Mouse (Mus musculus): ENCODE measurements around the gene Plxna4.

Gene Plxna4

DNA sequence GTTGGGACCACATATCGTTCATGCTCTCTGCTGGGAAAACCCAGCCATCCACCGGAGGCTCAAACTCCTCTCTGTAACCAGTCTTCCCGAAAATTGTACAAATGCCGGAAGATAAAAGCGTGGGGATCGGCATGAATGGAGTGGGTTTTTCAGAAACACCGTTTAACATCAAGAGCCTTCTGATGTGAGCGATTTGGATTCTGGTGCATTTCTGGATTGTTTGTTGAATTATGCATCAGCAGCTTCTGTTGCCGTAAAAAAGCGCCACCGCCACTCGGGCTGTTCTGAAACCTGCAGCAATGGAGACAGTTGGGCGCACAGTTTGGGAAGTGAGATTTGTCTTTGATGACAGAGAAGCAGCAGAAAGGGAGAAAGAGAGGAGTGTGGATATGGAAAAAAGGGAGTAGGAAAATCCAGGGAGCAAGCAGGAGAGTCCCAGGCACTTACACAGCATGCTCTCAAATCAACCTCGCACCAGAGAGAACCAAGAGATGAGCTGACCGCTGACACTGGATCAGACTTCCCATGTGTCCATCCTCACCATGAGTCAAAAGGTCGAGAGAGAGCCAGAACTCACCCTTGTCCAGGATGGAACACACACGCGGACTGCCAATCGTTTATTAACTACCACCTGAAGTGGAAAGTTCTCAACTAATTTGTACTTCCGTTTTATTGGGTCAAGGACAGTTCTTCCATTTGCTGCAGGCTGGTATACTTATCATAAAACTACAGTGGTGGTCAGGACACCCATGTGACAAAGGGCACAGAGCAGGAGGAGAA, 181.5 kb downstream of the Plxna4 start:
- DNase-seq (ENCODE audit: low read depth) = no peak

DNA sequence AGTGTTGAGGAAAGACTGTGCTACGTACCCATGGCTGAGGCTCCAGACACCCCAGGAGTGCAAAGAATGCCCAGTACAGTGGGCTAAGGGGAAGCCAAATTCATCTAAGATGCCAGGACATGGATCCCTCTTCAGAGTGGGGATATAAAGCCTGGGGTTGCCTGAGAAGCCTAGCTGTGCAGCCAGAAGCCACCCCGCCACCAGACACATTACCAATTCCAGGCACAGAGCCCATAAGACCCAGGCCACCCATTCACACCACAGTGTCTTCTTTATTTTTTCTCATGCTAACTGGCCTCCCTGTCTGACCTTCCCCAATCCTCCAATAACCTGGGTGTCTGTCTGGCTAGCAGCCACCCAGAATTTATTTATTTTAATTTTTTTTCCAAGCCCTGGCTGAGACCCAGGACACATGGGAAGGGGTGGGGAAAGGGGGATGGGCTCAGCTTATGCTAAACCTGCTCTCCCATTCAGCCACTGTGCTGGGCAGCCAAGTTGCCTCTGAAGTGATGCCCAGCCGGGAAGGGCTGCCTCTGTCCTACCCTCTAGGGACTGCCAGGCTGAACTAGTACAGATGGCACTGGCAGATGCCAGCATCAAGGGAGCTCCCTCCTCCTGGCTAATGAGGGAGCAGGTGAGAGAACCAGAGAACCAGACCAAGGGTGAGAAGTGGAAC, 185.3 kb downstream of the Plxna4 start:
- DNase-seq (ENCODE audit: low read depth) = no peak

DNA sequence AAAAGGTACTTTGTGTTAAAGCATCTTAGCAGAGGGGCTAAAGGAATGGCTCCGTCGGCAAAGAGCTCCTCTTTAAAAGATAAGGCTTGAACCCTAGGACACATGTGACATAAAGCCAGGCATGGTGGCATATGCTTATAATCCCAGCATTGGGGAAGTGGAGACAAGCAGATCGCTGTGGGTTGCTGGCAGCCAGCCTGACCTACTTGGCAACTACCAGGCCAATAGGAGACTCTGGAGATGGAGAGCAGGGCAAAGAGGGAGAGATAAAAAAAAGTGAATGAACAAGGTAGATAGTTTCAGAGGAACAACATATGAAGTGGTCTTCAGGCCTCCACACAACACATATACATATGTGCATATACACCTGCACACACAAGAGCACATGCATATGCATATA, 189.7 kb downstream of the Plxna4 start:
- no peak for DNase-seq (ENCODE audit: low read depth)

DNA sequence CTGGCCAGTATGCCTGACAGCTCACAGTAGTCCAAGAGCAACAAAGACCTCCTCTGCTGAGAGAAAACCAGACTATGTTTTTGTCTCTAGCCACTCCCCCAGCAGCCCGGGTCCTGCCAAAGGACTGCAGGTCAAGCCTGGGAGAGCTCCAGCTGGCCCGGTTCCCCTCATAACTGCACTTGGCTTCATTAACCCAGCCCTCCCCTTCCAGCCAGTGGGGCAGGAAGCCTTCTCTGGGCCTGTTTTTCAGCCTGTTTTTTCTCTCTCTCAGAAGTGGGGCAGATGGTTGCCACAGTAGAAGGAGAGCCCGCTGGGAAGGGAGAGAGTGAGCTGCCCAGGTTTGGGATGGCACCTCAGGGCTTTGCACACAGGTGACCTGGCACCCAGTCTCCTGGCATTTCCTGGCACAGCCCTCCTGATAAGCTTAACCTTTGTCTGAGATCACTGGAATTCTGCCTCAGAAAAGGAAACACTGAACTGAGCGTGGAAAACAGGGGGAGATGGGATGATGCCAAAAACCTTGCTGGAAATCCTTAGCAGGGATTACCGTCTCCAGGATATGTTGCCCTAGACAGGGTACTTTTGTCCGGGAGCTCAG, 190.8 kb downstream of the Plxna4 start:
- DNase-seq (ENCODE audit: low read depth) = no peak

DNA sequence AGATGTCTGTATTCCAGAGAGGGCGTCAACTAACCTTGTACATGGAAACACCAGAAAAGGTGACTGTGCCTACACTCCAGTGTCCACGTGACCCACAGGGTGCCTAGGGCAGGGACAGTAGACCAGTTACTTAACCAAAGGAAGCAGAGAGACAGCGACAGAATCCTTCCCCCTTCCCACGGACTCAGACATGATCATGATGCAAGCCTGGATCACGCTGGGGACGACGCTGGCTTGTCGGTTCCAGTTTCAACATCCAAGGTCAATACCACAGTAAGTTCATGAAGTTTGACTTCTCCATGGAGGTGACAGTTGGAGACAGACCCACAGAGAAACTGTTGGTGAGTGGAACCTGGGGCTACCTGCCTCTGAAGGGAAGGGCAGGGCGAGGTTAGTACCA, 192.6 kb downstream of the Plxna4 start:
- DNase-seq (ENCODE audit: low read depth) = no peak

DNA sequence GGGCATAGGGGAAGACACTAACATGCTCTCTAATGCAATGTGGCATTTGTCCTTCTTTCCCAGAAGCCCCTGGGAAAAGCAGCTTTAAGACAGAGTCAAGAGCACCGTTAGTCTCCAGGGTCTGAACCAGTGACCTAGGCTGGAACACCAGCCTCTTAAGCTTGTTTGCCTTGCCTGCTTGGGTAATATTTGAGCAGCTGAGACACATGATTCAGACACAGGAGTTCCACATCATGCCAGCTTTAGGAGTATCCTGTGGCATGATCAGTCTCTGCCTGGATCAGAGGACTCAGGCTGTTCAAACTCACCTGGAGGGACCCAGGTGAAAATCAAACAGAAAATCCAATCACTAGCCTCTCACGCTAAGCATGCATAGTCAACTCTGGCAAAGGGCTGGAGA, 195.7 kb downstream of the Plxna4 start:
- DNase-seq (ENCODE audit: low read depth) = no peak

DNA sequence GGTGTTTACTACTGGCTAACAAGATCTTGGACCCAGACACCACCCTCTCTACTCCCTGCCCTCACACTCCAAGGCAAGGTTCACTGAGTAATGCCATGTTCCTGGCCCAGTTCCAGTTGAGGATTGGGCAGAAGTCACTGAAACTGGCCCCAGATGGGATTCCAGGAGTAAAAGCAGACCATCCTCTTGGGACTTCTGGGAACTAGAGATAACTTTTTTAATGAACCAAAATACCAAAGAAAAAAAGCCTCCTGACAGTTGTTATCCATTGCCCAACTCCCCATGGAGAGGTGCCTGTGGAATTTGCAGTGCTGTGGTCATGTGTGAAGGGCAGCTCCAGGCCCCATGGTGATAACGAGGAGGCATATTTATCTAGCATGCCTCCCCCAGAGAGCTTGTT, 199.7 kb downstream of the Plxna4 start:
- DNase-seq (ENCODE audit: low read depth) = no peak

DNA sequence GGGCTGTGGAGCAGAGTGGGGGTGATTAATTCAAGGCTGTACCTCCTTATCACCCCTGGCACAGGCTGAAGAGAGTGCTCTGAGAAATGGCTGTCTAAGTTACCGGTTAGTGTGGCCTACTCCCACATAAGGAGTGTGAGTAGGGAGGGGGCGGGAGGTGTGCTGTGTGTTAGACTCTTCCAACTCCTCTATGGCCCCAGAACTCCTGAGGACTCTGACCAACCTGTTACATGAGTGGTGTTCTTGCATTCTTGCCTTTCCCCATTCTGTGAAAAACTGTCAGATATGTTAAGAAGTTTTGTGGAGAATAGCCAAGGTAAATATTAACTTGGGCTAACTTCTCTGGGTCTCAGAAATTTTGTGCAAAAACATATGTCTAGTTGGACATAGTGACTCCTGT, 201.1 kb downstream of the Plxna4 start:
- DNase-seq (ENCODE audit: low read depth) = no peak

DNA sequence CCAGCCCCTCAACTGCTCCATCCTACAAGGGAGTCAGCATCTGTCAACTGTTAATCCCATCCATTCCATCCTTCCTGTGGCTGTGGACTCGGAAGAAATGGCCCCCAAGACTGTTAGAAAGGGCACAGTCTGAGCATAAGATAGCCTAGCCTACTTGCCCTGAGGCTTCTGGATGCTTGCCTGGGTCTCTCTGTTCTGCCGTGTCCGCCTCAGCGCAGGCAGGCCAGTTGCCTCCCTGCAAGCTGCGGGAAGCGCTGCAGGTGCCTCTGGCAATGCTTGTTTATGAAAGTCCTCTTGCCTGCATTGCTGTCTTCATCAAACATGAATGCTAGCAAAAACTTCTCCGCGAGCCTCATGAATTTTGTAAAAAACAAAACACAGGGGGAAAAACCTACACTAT, 203.1 kb downstream of the Plxna4 start:
- no peak for DNase-seq (ENCODE audit: low read depth)

DNA sequence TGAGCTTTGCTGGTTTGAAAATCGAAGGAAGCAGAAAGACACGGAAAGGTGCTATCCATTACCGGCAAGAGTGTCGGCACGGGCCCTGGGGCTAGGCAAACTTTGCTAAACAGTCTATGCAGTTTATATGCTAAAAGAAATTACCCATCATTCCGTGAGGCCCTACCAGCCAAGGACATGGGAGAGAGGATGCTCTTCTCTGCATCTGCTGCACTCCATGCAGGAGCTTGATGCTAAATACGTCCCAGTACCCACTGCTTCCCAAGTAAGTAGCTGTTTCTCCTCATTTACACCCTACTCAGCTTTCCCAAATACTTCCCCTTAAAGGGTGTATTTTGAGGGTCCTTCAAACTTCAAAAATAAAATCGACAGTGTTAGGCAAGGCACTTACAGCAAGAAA, 203.6 kb downstream of the Plxna4 start:
- DNase-seq (ENCODE audit: low read depth) = no peak

DNA sequence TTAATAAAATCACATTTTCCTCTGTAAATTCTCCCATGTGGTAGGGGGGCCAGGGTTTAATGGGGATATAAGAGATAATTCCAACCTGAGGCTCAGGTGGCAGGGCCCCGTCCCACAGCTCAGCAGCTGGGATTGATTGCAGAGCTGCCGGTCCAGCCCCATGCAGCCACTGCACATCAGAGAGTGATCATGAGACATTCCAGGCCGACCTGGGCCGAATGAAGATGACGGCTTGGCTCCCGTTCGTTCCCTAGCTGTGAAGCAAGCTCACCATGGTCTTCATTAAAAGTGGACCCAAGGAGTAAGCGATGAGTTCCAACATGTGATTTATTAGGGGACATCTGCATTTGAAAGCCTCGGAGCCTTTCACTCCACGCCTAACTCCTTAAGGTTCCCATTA, 206.5 kb downstream of the Plxna4 start:
- no peak for DNase-seq (ENCODE audit: low read depth)

DNA sequence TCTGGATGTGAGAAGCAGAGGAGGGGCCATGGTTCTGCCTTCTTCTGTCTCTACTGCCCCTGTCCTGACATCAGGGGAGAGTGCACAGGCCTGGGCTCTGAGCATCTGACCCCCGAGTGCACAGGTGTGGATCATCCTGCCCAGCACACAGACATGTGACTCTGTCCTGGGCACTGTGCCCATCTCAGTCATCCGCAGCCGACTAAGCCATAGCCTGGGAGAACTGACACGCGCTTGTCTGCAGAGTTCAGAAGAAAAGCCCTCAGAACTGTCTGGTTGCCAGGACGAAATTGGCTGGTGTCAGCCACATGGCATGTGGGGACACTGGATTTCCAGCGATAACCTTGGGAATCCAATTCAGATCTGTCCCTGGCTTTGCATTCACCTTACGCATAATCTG, 210.8 kb downstream of the Plxna4 start:
- DNase-seq (ENCODE audit: low read depth) = no peak

DNA sequence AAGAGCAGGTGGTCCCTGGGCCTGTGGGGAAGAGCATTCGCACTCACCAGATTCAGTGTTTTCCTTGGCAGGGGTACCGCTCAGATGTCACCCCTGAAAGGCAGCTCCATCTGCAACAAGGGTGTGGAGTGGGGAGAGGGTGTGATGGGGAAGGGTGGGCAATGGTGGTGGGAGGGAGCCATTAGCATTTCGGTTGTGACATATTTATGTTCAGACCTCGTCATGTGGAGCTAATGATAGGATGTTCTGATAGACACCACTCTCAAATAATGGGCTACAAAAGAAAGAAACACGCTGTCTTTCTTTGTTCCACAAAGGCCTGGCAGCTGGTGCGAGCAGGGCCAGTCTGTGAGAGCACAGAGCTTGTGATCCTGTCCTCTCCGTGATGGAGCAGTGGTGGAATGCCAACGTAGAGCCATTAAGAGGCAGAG, 214.0 kb downstream of the Plxna4 start:
- DNase-seq (ENCODE audit: low read depth) = no peak

DNA sequence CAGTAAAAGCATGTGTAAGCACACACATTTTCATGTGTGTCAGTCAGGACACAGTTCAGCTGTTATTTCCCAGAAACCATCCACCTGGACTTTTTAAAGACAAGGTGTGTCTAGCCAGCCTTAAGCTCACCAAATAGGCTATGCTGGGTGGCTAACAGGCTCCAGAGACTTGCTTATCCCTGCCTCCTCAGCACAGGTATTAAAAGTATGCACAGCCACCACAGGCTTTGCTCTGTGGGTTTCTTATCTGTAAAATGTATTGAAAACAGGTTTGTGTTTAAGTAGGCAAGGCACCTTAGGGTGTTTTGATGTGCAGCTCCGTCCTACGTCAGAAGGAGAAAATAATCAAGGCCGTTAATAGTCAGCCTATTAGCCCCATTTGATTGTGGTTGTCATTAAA, 218.9 kb downstream of the Plxna4 start:
- DNase-seq (ENCODE audit: low read depth) = no peak

DNA sequence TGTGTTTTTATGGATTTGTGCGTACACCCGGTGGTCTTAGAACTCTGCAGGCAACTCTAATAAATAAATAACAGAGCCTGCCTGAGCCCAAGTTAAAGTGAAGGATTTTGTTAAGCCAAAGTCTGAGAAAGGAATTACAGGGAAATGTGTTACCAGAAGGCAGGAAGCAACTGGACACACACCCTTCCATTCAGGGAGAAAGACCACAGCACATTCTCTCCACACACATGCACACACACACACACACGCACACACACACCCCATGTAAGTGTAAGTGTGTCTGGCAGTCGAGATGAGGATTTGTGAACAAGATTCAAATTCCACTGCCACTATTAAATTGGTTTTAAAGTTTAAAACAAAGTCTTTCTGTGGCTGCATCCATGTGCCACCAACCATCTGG, 219.6 kb downstream of the Plxna4 start:
- no peak for DNase-seq (ENCODE audit: low read depth)

DNA sequence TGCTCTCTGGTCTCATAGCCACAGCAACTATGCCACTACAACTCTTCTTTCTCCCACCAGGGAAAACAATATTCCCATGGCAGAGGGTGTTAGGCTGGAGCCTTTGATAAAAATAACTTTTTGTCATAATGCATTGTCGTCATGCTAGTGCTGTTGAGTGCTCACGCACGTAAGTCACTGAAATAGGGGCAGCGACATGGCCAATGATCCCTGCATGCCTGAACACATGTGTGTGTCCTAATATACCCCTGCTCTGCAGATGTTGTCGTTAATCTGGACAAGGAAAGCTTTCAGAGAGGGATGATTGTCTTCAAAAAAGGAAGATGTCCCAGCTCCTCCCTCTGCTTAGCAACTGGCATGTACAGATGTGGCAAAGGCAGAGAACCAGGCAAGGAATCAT, 223.1 kb downstream of the Plxna4 start:
- no peak for DNase-seq (ENCODE audit: low read depth)

DNA sequence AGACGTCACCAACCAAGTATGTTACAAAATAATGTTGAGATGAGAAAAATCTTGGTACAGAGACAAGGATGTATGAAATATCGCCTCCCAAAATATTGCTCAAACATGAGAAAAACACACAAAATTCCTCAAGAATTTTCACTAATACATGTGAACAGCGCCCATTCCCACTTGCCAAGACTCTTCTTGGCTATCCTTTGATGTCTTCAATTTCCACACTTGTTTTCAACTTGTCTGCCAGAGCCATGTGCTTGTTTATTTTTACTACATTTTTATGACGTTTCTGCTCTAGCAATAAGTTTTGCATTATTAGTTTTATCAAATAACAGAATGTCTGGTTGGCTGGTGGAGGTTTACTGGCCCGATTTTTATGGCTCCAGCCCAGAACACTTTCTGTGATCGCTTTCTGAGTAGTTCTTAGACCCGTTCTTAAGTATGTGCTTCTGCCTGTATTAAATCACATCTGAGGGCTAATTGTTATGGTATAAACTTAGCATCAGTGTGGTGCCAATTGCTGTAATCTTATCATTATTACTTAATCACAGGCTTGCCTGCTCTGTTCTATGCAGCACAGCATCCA, 224.4 kb downstream of the Plxna4 start:
- DNase-seq (ENCODE audit: low read depth) = no peak

DNA sequence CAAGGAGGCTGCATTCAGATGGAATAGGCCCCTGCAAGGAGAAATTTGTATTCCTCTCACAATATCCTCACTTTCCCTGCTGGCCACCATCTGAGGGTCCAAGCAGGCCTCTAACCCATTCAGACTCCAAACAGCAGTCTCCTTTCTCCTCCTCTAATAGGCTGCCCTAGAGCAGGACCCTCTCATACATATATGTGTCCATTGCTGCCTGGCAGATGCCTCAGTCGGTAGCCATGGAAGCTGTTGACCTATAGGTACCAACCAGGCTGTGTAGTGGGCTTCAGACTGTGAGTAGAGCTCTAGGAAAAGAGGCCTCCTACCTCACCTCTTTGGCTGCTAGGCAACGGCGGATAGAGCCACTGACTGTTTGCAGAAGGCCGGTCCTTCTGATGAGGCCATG, 225.6 kb downstream of the Plxna4 start:
- no peak for DNase-seq (ENCODE audit: low read depth)

DNA sequence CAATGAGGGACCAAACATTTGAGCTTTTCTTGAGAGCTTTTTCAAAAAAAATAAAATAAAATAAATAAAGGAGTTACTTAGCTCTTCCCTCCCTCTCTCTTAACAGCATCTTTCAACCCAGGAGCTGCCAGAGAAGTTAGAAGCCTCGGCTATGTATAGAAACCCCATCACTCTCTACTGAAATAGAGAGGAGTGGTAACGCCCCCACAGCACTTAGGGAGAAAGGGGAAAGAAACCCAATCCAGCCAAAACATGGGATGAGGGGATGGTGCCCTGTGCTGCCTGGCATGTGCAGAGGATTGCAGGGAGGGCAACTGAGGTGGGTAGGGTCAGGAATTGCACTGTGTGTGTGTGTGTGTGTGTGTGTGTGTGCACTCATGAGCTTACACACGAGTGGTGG, 228.3 kb downstream of the Plxna4 start:
- DNase-seq (ENCODE audit: low read depth) = no peak

DNA sequence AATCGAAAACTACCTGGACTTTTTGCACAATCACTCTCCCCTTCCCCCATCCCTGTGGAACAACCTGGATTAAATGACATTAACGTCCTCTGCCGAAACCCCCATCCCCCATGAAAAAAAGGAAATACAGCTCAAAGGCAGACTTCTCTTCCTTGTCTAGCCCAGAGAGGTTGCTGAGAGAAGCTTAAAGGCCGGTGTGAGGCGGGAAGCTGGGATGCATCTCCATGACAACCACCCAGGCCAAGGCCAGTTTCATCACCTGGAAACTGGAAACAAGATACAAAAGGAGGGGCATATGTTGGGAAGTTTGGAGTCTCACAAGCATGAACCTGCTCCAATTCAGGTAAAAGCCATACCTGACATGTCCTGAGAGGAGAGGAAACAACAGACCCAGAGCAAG, 230.5 kb downstream of the Plxna4 start:
- DNase-seq (ENCODE audit: low read depth) = no peak

DNA sequence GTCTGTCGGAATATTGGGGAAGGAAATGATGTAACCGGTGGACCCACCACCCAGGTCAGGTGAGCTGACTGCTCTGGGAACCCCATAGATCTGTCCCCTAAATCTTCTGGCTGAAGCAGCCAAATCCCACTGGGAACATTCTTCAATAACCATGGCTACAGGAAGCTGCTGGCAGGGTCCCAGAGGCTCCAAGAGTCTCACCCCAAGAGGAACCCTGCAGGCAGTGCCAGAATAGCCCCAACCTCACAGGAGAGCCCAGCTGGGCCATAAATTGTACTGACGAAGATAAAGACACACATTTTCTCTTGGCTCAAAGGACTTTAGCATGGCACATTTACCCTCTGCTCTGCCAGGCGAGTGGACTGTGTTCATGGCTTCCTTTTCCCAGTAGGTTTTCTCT, 232.4 kb downstream of the Plxna4 start:
- DNase-seq (ENCODE audit: low read depth) = no peak

DNA sequence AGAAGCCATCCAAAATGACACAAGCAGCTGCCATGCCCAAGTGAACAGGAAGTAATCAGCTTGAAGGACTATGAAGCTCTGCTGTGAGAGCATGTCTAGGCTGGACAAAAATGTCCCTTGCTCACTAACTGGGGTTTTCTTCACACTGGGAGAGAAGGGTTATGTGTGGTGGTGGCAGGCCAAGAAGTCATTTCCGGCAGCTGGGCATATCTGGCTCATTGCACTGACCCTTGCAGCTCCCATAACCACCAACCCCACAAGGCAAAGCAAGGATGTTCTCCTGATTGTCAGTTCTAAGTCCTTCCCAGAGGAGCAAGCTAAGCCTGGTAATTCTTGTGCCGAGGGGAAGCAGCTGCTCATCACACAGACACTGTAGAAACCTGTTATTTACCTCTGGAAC, 239.0 kb downstream of the Plxna4 start:
- no peak for DNase-seq (ENCODE audit: low read depth)

DNA sequence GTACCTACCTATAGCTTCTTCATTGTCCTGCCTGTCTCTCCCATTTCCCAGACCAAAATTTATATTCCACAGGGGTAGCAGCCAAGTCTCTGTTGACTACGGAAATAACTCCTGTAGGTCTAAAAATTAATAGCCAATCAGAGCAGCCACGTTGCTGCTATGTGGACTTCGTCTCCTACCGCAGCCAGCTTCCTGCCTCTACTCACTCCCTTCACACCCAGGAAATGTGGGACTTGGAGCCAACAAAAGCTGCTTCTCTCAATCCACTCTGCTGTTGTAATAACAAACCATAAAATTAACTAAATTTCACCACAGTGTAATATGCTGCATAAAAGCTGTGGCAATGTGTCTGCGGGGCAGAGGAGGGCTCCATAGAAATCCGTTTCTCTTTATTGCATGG, 239.9 kb downstream of the Plxna4 start:
- DNase-seq (ENCODE audit: low read depth) = no peak
